Mouse (Mus musculus): ENCODE measurements around the gene Fam57a. TPM values are rescaled to one million over a fixed set of nuclear protein-coding genes. Genes with fewer than 3 reads are reported as not detected.
A peak's percentile ranks its signal among the peaks of the same experiment; 100 is the strongest.
"Not testable (repeated sequence)": the region's sequence is repeated elsewhere in the genome, so short reads cannot be mapped to it uniquely, and the experiment has no call there.

Fam57a gene
- polyA plus RNA-seq, 1 experiment = 1.2 TPM

GRCm38 (mm10) chr11:76196977-76197469 lies 17.6 kb downstream of the Fam57a start:
- no peak overlapping the region for H3K27ac ChIP-seq (ENCODE audit: control insufficient read depth, insufficient read depth, low read depth, low read length, poor library complexity)
- 73% methylated on average over 8 of the region's 8 CpGs for WGBS
- H3K4me1 ChIP-seq (ENCODE audit: control insufficient read depth, insufficient read depth, low read length) = no peaks in the 10 kb centered on the region
- TF ChIP-seq CTCF (IDR thresholded peaks at IDR 0.05; ENCODE audit: control insufficient read depth, insufficient read depth, low read length) (no peak), POLR2A (IDR thresholded peaks at IDR 0.05; ENCODE audit: borderline replicate concordance, control insufficient read depth, low read depth, low read length) (no peak)
- H3K4me3 ChIP-seq (replicated peaks; ENCODE audit: control insufficient read depth, low read depth, low read length) = no peak overlapping the region

GRCm38 (mm10) chr11:76201761-76202674 lies 22.5 kb downstream of the Fam57a start:
- TF ChIP-seq CTCF (IDR thresholded peaks at IDR 0.05; ENCODE audit: control insufficient read depth, insufficient read depth, low read length) = no peak
- TF ChIP-seq POLR2A (IDR thresholded peaks at IDR 0.05; ENCODE audit: borderline replicate concordance, control insufficient read depth, low read depth, low read length) = 0 out of 2 replicates have a peak, but pooled peaks have one; percentile 12
- H3K4me1 ChIP-seq (ENCODE audit: control insufficient read depth, insufficient read depth, low read length) = no peaks in the 10 kb centered on the region
- no peak overlapping the region for H3K27ac ChIP-seq (ENCODE audit: control insufficient read depth, insufficient read depth, low read depth, low read length, poor library complexity)
- WGBS = under 1% methylated on average over 90 of the region's 90 CpGs
- H3K4me3 ChIP-seq (replicated peaks; ENCODE audit: control insufficient read depth, low read depth, low read length) = peak overlapping the region; percentile 74

- no peak overlapping the region for H3K27ac ChIP-seq (ENCODE audit: control insufficient read depth, insufficient read depth, low read depth, low read length, poor library complexity)
- TF ChIP-seq POLR2A (IDR thresholded peaks at IDR 0.05; ENCODE audit: borderline replicate concordance, control insufficient read depth, low read depth, low read length) (no peak), CTCF (IDR thresholded peaks at IDR 0.05; ENCODE audit: control insufficient read depth, insufficient read depth, low read length) (no peak)
- H3K4me3 ChIP-seq (replicated peaks; ENCODE audit: control insufficient read depth, low read depth, low read length) = no peak overlapping the region
- no peaks in the 10 kb centered on the region for H3K4me1 ChIP-seq (ENCODE audit: control insufficient read depth, insufficient read depth, low read length)
- WGBS = 75% methylated on average over 5 of the region's 5 CpGs
Observed at GRCm38 (mm10) chr11:76206793-76207192, 27.3 kb downstream of the Fam57a start.

GRCm38 (mm10) chr11:76210228-76210985 lies 30.9 kb downstream of the Fam57a start:
- Histone ChIP-seq H3K4me1 (ENCODE audit: control insufficient read depth, insufficient read depth, low read length) (no peaks in the 10 kb centered on the region), H3K27ac (ENCODE audit: control insufficient read depth, insufficient read depth, low read depth, low read length, poor library complexity) (no peak overlapping the region), H3K4me3 (replicated peaks; ENCODE audit: control insufficient read depth, low read depth, low read length) (no peak overlapping the region)
- TF ChIP-seq POLR2A (IDR thresholded peaks at IDR 0.05; ENCODE audit: borderline replicate concordance, control insufficient read depth, low read depth, low read length) = no peak
- no peak for TF ChIP-seq CTCF (IDR thresholded peaks at IDR 0.05; ENCODE audit: control insufficient read depth, insufficient read depth, low read length)
- 79% methylated on average over 13 of the region's 13 CpGs for WGBS

GRCm38 (mm10) chr11:76211595-76211994 lies 32.1 kb downstream of the Fam57a start:
- 95% methylated on average over 5 of the region's 6 CpGs for WGBS
- H3K27ac ChIP-seq (ENCODE audit: control insufficient read depth, insufficient read depth, low read depth, low read length, poor library complexity); H3K4me1 ChIP-seq (ENCODE audit: control insufficient read depth, insufficient read depth, low read length); H3K4me3 ChIP-seq (replicated peaks; ENCODE audit: control insufficient read depth, low read depth, low read length): not testable (repeated sequence)

- no peak for TF ChIP-seq POLR2A (IDR thresholded peaks at IDR 0.05; ENCODE audit: borderline replicate concordance, control insufficient read depth, low read depth, low read length)
- TF ChIP-seq CTCF (IDR thresholded peaks at IDR 0.05; ENCODE audit: control insufficient read depth, insufficient read depth, low read length) = no peak
- Histone ChIP-seq H3K27ac (ENCODE audit: control insufficient read depth, insufficient read depth, low read depth, low read length, poor library complexity) (no peak overlapping the region), H3K4me3 (replicated peaks; ENCODE audit: control insufficient read depth, low read depth, low read length) (no peak overlapping the region), H3K4me1 (ENCODE audit: control insufficient read depth, insufficient read depth, low read length) (no peaks in the 10 kb centered on the region)
- 85% methylated on average over 5 of the region's 5 CpGs for WGBS
Observed at GRCm38 (mm10) chr11:76213841-76214240, 34.4 kb downstream of the Fam57a start.

GRCm38 (mm10) chr11:76215011-76215410 lies 35.5 kb downstream of the Fam57a start:
- Histone ChIP-seq H3K27ac (ENCODE audit: control insufficient read depth, insufficient read depth, low read depth, low read length, poor library complexity) (no peak overlapping the region), H3K4me3 (replicated peaks; ENCODE audit: control insufficient read depth, low read depth, low read length) (no peak overlapping the region), H3K4me1 (ENCODE audit: control insufficient read depth, insufficient read depth, low read length) (no peaks in the 10 kb centered on the region)
- TF ChIP-seq CTCF (IDR thresholded peaks at IDR 0.05; ENCODE audit: control insufficient read depth, insufficient read depth, low read length) (no peak), POLR2A (IDR thresholded peaks at IDR 0.05; ENCODE audit: borderline replicate concordance, control insufficient read depth, low read depth, low read length) (no peak)
- 64% methylated on average over 2 of the region's 2 CpGs for WGBS

- no peak overlapping the region for H3K4me3 ChIP-seq (replicated peaks; ENCODE audit: control insufficient read depth, low read depth, low read length)
- 86% methylated on average over 5 of the region's 5 CpGs for WGBS
- H3K4me1 ChIP-seq (ENCODE audit: control insufficient read depth, insufficient read depth, low read length) = no peaks in the 10 kb centered on the region
- no peak for TF ChIP-seq CTCF (IDR thresholded peaks at IDR 0.05; ENCODE audit: control insufficient read depth, insufficient read depth, low read length)
- TF ChIP-seq POLR2A (IDR thresholded peaks at IDR 0.05; ENCODE audit: borderline replicate concordance, control insufficient read depth, low read depth, low read length) = no peak
- no peak overlapping the region for H3K27ac ChIP-seq (ENCODE audit: control insufficient read depth, insufficient read depth, low read depth, low read length, poor library complexity)
Observed at GRCm38 (mm10) chr11:76216049-76216540, 36.6 kb downstream of the Fam57a start.

All from bone marrow, adult 2 months (tissue).